Mouse (Mus musculus): ENCODE data around the gene Gng2. TPM values are rescaled to one million over a fixed set of nuclear protein-coding genes. Genes with fewer than 3 reads are reported as not detected.
A peak's percentile ranks its signal among the peaks of the same experiment; 100 is the strongest.

Gene Gng2
- polyA plus RNA-seq, 1 experiment from 2014 or later = 38.5 TPM

- no peak for TF ChIP-seq CTCF (IDR thresholded peaks at IDR 0.05; ENCODE audit: low read depth)
- DNase-seq (ENCODE audit: low spot score) (peak; percentile 45), ATAC-seq (replicated peaks; ENCODE audit: low FRiP score, low read depth) (peak; percentile 52; the same call in 1 of the 2 replicates)
- Histone ChIP-seq H3K9ac (ENCODE audit: low read depth, low read length) (no peak overlapping the region), H3K4me3 (replicated peaks; ENCODE audit: low read depth, low read length) (no peak overlapping the region), H3K27ac (peak overlapping the region; percentile 78), H3K9me3 (replicated peaks; ENCODE audit: low read length) (no peaks in the 10 kb centered on the region), H3K4me1 (replicated peaks; ENCODE audit: insufficient read depth, low read length) (peaks cover 9% of the 10 kb centered on the region; the same call in 1 of the 2 replicates), H3K4me2 (ENCODE audit: low read length) (peak overlapping the region; percentile 21; the same call in 1 of the 2 replicates), H3K36me3 (ENCODE audit: insufficient read depth, low read length) (no peaks in the 10 kb centered on the region), H3K27me3 (ENCODE audit: insufficient read depth, low read length) (no peaks in the 10 kb centered on the region)
- 15% methylated on average over 13 of the region's 13 CpGs for WGBS
These were observed 7.9 kb upstream of the Gng2 start for GRCm38 (mm10) chr14:19985107-19985911.

GRCm38 (mm10) chr14:19976421-19977270 is 781 bp downstream of the Gng2 start:
- Histone ChIP-seq H3K4me3 (replicated peaks; ENCODE audit: low read depth, low read length) (peak overlapping the region; percentile 47), H3K27ac (peak overlapping the region; percentile 93), H3K9ac (ENCODE audit: low read depth, low read length) (peak overlapping the region; percentile 58), H3K4me1 (replicated peaks; ENCODE audit: insufficient read depth, low read length) (0 out of 2 replicates have a peak, but pooled peaks cover 5% of the 10 kb centered on the region), H3K4me2 (ENCODE audit: low read length) (peak overlapping the region; percentile 79), H3K27me3 (ENCODE audit: insufficient read depth, low read length) (no peaks in the 10 kb centered on the region), H3K36me3 (ENCODE audit: insufficient read depth, low read length) (no peaks in the 10 kb centered on the region), H3K9me3 (replicated peaks; ENCODE audit: low read length) (no peaks in the 10 kb centered on the region)
- DNase-seq (ENCODE audit: low spot score) = peak; percentile 96
- peak; percentile 58 for TF ChIP-seq CTCF (IDR thresholded peaks at IDR 0.05; ENCODE audit: low read depth)
- WGBS = under 1% methylated on average over 24 of the region's 24 CpGs
- peak; percentile 97 for ATAC-seq (replicated peaks; ENCODE audit: low FRiP score, low read depth)

DNA sequence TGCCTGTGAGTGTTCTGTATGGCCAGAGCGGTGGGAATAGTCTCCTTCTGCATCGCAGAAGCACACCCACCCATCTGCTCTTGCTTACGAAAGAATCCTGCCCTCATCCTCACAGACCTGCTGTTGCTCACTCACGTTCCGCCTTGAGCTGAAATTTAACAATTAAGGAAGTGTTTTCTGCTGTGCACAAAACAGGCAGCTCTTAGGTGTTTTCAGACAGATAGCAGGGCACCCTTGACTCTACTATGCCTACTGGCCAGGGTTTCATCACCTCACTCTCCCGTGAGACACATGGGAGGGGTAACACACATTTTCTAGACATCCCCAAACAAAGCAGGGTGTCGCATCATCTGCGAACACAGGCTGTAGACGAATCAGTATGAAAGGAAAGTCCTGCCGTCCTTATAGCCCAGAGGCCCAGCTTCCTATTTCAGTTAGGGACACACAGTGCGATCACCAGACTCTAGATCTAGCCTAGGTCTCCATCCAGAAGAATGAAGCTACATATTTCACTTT is 2.4 kb downstream of the Gng2 start:
- H3K27me3 ChIP-seq (ENCODE audit: insufficient read depth, low read length) = no peaks in the 10 kb centered on the region
- H3K4me3 ChIP-seq (replicated peaks; ENCODE audit: low read depth, low read length) = peak overlapping the region; percentile 14
- WGBS = 25% methylated on average over 11 of the region's 11 CpGs
- no peak overlapping the region for H3K27ac ChIP-seq
- H3K4me1 ChIP-seq (replicated peaks; ENCODE audit: insufficient read depth, low read length) = 0 out of 2 replicates have a peak, but pooled peaks cover 5% of the 10 kb centered on the region
- 0 out of 2 replicates have a peak overlapping the region, but pooled peaks have one; percentile 10 for H3K9ac ChIP-seq (ENCODE audit: low read depth, low read length)
- no peaks in the 10 kb centered on the region for H3K9me3 ChIP-seq (replicated peaks; ENCODE audit: low read length)
- peak; percentile 45 for DNase-seq (ENCODE audit: low spot score)
- ATAC-seq (replicated peaks; ENCODE audit: low FRiP score, low read depth) = no peak
- no peak for TF ChIP-seq CTCF (IDR thresholded peaks at IDR 0.05; ENCODE audit: low read depth)
- H3K36me3 ChIP-seq (ENCODE audit: insufficient read depth, low read length) = no peaks in the 10 kb centered on the region
- H3K4me2 ChIP-seq (ENCODE audit: low read length) = peak overlapping the region; percentile 49

DNA sequence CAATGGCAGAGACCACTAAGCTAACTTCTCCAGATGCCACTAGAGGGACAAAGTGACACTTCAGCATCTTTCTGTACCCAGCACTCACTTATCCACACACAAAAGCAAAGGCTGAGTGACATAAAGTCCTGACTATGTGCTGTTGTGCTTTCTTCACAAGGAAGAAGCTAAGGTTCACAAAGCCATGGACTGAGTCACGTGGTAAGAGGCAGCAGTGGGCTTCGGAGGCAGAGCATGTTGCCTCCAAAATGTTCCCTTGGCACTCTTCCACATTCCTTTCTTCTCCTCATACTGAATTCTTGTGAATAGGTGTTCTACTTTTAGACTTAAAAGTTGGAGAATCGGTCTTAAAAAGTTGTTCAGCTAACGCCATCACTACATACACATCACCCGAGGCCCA is 3.0 kb downstream of the Gng2 start:
- Histone ChIP-seq H3K9ac (ENCODE audit: low read depth, low read length) (no peak overlapping the region), H3K4me1 (replicated peaks; ENCODE audit: insufficient read depth, low read length) (0 out of 2 replicates have a peak, but pooled peaks cover 6% of the 10 kb centered on the region), H3K36me3 (ENCODE audit: insufficient read depth, low read length) (no peaks in the 10 kb centered on the region), H3K9me3 (replicated peaks; ENCODE audit: low read length) (no peaks in the 10 kb centered on the region), H3K27me3 (ENCODE audit: insufficient read depth, low read length) (no peaks in the 10 kb centered on the region), H3K4me3 (replicated peaks; ENCODE audit: low read depth, low read length) (0 out of 2 replicates have a peak overlapping the region, but pooled peaks have one; percentile 14), H3K4me2 (ENCODE audit: low read length) (peak overlapping the region; percentile 49), H3K27ac (no peak overlapping the region)
- WGBS = 63% methylated on average over 5 of the region's 5 CpGs
- no peak for TF ChIP-seq CTCF (IDR thresholded peaks at IDR 0.05; ENCODE audit: low read depth)
- DNase-seq (ENCODE audit: low spot score) (no peak), ATAC-seq (replicated peaks; ENCODE audit: low FRiP score, low read depth) (no peak)

DNA sequence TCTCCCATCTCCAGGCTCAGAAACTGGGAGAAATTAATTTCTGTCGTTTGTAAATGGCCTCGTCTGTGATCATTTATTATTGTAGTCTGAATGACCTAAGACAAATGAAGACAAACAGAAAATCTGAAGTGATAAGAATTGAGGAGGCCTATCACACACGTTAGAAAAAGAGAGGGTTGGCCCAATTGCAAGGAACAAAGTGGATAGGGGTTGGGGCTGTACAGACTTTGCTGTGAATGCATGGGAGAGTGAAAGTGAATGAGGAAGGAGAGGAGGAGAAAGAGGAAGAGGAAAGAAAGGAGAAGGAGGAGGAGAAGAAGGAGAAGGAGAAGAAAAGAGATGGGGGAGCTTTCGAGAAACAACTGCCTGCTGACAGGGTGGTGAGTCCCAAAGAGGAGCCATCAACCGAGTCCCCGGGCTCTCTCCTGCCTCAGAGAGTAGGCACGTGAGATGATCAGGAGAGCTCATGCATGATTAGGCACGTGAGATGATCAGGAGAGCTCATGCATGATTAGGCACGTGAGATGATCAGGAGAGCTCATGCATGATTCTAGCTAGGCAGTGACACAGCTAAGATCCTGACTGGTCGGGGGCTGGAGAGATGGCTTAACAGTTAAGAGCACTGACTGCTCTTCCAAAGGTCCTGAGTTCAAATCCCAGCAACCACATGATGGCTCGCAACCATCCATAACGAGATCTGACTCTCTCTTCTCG is 5.0 kb downstream of the Gng2 start:
- Histone ChIP-seq H3K4me2 (ENCODE audit: low read length) (no peak overlapping the region), H3K9ac (ENCODE audit: low read depth, low read length) (no peak overlapping the region), H3K36me3 (ENCODE audit: insufficient read depth, low read length) (no peaks in the 10 kb centered on the region), H3K9me3 (replicated peaks; ENCODE audit: low read length) (no peaks in the 10 kb centered on the region), H3K4me3 (replicated peaks; ENCODE audit: low read depth, low read length) (no peak overlapping the region), H3K27me3 (ENCODE audit: insufficient read depth, low read length) (no peaks in the 10 kb centered on the region), H3K27ac (no peak overlapping the region), H3K4me1 (replicated peaks; ENCODE audit: insufficient read depth, low read length) (0 out of 2 replicates have a peak, but pooled peaks cover 13% of the 10 kb centered on the region)
- ATAC-seq (replicated peaks; ENCODE audit: low FRiP score, low read depth) (no peak), DNase-seq (ENCODE audit: low spot score) (no peak)
- TF ChIP-seq CTCF (IDR thresholded peaks at IDR 0.05; ENCODE audit: low read depth) = no peak
- 78% methylated on average over 13 of the region's 13 CpGs for WGBS

All from kidney, postnatal 0 days (tissue).